Mouse (Mus musculus): ENCODE measurements around the gene Pgap2.

DNA sequence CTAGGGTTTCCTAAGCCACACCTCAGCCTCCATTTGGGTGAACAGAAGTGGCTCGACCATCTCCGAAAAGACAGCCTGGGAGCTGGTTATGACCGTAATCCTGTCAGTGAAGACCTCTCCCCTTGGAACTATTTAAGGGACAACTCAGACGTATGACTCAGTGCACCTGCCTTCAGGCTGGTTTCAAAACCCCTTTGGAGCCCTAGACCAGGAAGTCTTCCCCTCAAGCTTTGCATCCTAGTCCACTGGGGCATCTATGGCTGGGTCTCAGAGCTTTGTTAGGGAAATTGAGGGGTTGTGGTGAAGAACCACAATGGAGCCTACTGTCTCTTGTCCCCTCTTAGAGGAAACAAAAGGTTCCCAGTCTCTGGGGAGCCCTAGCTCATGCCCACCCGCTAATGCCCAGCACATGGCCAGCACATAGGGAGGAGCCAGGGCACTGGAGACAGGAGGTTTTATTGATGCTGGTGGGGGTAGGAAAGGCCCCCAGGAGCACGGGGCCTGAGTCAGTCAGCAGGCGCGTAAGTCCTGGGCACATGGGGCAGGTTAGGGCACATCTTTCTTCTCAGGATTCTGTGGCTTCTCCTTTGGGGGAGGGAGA lies 28.8 kb downstream of the Pgap2 start:
- no peak for TF ChIP-seq CTCF (conservative IDR thresholded peaks at IDR 0.05; ENCODE audit: low read length)
- no peak for TF ChIP-seq POU5F1 (IDR thresholded peaks at IDR 0.05; ENCODE audit: borderline replicate concordance, low read length)

All from E14TG2a.4 (cell line).